Mouse (Mus musculus): Measurements from ENCODE around the gene Treml1. TPM values are rescaled to one million over a fixed set of nuclear protein-coding genes. Genes with fewer than 3 reads are reported as not detected.
A peak's percentile ranks its signal among the peaks of the same experiment; 100 is the strongest.

The Treml1 gene
- total and polyA plus RNA-seq, 2 experiments from 2014 or later: 0.57 TPM; not detected in 1

DNA sequence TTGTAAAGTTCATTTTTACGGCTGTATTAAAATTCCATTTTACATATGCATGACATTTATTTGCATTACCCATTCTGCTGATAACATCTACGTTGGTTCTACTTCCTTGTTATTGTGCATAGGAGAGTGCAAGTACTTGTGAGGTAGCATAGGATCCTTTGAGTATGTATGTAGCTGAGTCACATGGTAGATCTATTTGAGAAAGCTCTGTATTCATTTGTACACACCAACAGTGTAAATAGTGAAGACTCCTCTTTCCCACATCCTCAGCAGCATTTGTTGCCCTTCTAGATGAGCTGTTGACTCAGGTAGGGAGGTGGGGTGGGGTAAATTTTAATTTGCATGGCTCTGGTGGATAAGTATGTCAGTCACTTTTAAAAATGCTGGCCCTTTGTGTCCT, 44.1 kb downstream of the Treml1 start:
- Histone ChIP-seq H3K36me3 (replicated peaks; ENCODE audit: control insufficient read depth, insufficient read depth, low read length) (peaks cover 16% of the 10 kb centered on the region), H3K27ac (ENCODE audit: low read depth) (no peak overlapping the region)
- WGBS: 87% methylated on average over 2 of the region's 2 CpGs

DNA sequence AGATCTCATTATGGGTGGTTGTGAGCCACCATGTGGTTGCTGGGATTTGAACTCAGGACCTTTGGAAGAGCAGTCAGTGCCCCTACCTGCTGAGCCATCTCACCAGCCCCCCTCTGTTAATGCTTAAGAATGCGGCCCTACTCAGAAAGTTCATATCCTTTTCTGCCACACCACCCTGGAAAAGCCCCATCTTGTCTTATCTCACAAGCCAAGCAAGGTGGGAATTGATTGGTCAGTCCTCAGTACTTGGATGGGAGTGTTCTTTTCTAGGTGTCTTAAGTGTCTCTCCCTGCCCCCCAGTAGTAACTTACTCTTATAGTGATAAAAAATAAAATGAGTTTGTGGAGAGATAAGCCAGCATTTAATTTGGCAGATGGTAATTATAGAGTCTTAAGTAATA, 45.0 kb downstream of the Treml1 start:
- Histone ChIP-seq H3K4me1 (ENCODE audit: control insufficient read depth, insufficient read depth) (peaks cover 30% of the 10 kb centered on the region), H3K9ac (replicated peaks; ENCODE audit: low read depth, low read length) (no peak overlapping the region), H3K9me3 (replicated peaks; ENCODE audit: control insufficient read depth, low read length) (no peaks in the 10 kb centered on the region), H3K27ac (ENCODE audit: low read depth) (no peak overlapping the region), H3K4me2 (ENCODE audit: low read depth, low read length) (no peak overlapping the region), H3K4me3 (ENCODE audit: low read depth, low read length) (no peak overlapping the region), H3K36me3 (replicated peaks; ENCODE audit: control insufficient read depth, insufficient read depth, low read length) (peaks cover 7% of the 10 kb centered on the region), H3K27me3 (ENCODE audit: control insufficient read depth, insufficient read depth, low read length) (no peaks in the 10 kb centered on the region)
- ATAC-seq (ENCODE audit: insufficient read depth, low read depth) (no peak), DNase-seq (ENCODE audit: low spot score) (no peak)
- 69% methylated on average over 1 of the region's 1 CpGs for WGBS
- no peak for TF ChIP-seq CTCF (IDR thresholded peaks at IDR 0.05; ENCODE audit: low read depth)
- TF ChIP-seq EP300 (IDR thresholded peaks at IDR 0.05; ENCODE audit: low read depth): no peak

More for the DNA sequence above, 44.1 kb downstream of the Treml1 start:
- no peak overlapping the region for H3K4me2 ChIP-seq (ENCODE audit: low read depth, low read length)
- no peaks in the 10 kb centered on the region for H3K27me3 ChIP-seq (ENCODE audit: control insufficient read depth, insufficient read depth, low read length)
- DNase-seq (ENCODE audit: low spot score) (no peak), ATAC-seq (ENCODE audit: insufficient read depth, low read depth) (no peak)
- H3K4me1 ChIP-seq (ENCODE audit: control insufficient read depth, insufficient read depth): peaks cover 30% of the 10 kb centered on the region
- H3K4me3 ChIP-seq (ENCODE audit: low read depth, low read length): no peak overlapping the region
- H3K9ac ChIP-seq (replicated peaks; ENCODE audit: low read depth, low read length): no peak overlapping the region
- no peaks in the 10 kb centered on the region for H3K9me3 ChIP-seq (replicated peaks; ENCODE audit: control insufficient read depth, low read length)
- TF ChIP-seq EP300 (IDR thresholded peaks at IDR 0.05; ENCODE audit: low read depth): no peak
- TF ChIP-seq CTCF (IDR thresholded peaks at IDR 0.05; ENCODE audit: low read depth): no peak

DNA sequence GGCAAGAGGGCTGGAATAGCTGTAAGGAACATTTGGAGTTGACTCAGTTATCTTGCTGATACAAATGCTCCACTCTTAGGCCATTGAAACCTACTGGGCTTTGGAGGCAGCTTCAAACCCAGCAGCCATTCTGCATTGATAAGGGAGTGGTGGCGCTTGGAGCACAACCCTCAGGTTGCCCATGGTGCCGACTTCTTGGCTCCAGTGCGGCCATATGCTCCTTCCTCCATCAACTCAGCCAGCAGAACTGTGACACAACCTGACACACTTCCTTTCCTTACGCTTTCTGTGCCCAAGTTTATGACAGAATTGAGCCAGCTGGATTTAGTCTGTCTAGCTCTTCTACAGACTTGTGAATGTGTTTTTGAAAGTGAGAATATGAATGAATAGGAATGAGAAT, 47.4 kb downstream of the Treml1 start:
- Histone ChIP-seq H3K9ac (replicated peaks; ENCODE audit: low read depth, low read length) (no peak overlapping the region), H3K4me1 (ENCODE audit: control insufficient read depth, insufficient read depth) (peaks cover 31% of the 10 kb centered on the region), H3K4me2 (ENCODE audit: low read depth, low read length) (0 out of 2 replicates have a peak overlapping the region, but pooled peaks have one; percentile 78), H3K4me3 (ENCODE audit: low read depth, low read length) (no peak overlapping the region), H3K27me3 (ENCODE audit: control insufficient read depth, insufficient read depth, low read length) (no peaks in the 10 kb centered on the region), H3K9me3 (replicated peaks; ENCODE audit: control insufficient read depth, low read length) (no peaks in the 10 kb centered on the region), H3K36me3 (replicated peaks; ENCODE audit: control insufficient read depth, insufficient read depth, low read length) (no peaks in the 10 kb centered on the region), H3K27ac (ENCODE audit: low read depth) (0 out of 2 replicates have a peak overlapping the region, but pooled peaks have one; percentile 39)
- no peak for DNase-seq (ENCODE audit: low spot score)
- TF ChIP-seq EP300 (IDR thresholded peaks at IDR 0.05; ENCODE audit: low read depth): no peak
- TF ChIP-seq CTCF (IDR thresholded peaks at IDR 0.05; ENCODE audit: low read depth): no peak
- WGBS: 61% methylated on average over 4 of the region's 4 CpGs
- no peak for ATAC-seq (ENCODE audit: insufficient read depth, low read depth)

DNA sequence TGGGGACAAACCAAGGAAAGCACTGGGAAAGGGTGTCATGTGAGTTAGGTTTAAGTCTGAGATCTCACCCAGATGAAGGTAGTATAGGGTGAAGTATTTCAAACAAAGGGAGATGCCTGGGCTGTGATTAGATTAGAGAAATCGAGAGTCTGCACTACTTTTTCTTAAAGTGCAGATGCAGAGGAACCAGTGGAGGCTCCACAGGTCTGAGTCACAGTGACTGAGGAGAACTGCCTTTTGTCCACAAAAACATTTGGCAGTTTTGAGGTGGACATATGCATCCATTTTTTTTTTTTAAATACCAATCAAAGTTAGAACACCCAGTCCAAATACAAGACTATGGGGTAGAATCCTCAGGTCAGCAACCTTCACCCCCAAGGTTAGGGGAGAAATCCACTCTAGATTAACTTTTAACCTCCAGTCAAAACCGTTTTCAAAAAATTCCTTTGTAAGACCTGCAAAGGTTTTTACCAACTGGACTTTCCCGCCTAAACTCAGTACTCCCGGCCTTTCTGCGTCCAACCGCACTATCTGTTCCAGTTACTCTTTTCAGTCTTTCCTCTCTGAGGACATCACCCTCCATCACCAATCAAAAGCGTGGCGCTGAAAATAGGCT, 48.3 kb downstream of the Treml1 start:
- TF ChIP-seq EP300 (IDR thresholded peaks at IDR 0.05; ENCODE audit: low read depth): no peak
- TF ChIP-seq CTCF (IDR thresholded peaks at IDR 0.05; ENCODE audit: low read depth): no peak
- Histone ChIP-seq H3K4me1 (ENCODE audit: control insufficient read depth, insufficient read depth) (peaks cover 31% of the 10 kb centered on the region), H3K4me2 (ENCODE audit: low read depth, low read length) (peak overlapping the region; percentile 78), H3K9me3 (replicated peaks; ENCODE audit: control insufficient read depth, low read length) (no peaks in the 10 kb centered on the region), H3K36me3 (replicated peaks; ENCODE audit: control insufficient read depth, insufficient read depth, low read length) (0 out of 2 replicates have a peak, but pooled peaks cover 3% of the 10 kb centered on the region), H3K4me3 (ENCODE audit: low read depth, low read length) (peak overlapping the region; percentile 87), H3K27me3 (ENCODE audit: control insufficient read depth, insufficient read depth, low read length) (no peaks in the 10 kb centered on the region), H3K27ac (ENCODE audit: low read depth) (peak overlapping the region; percentile 99), H3K9ac (replicated peaks; ENCODE audit: low read depth, low read length) (peak overlapping the region; percentile 96)
- 4% methylated on average over 8 of the region's 8 CpGs for WGBS
- no peak for DNase-seq (ENCODE audit: low spot score)
- no peak for ATAC-seq (ENCODE audit: insufficient read depth, low read depth)

DNA sequence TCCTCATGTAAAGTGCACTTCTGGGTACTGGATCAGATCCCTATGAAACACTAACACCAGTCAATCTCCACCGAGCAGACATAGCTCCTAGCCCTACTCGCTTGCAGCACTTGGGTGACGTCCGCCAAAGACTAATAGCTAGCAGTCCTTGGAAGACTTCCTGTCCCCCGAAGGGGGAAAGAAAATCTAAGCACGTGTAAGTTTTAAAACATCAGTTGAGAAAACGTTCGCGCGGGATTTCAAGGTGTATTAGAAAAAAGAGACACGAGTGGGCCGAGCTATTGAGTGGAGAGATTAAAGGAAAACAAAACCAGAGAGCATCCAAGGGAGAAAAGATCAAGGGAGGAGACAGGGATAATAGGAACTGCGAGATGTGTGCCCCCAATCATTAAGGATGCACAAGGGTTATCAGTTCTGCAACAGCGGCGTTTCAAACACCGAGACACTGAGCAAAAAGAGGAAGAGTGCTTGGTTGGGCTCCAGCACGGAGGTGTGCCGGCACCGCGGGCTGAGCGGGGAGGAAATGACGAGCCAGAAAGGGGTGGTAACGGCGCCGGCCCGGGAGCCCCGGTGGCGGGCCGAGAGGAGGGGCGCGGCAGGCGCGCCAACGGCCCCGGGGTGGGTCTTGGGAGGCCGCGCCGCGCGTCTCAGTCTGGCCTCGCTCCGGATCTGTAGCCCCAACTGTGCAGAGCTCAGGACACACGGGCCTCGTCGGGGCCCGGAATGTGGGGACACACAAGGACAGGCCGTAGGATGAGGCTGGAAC, 49.0 kb downstream of the Treml1 start:
- WGBS: under 1% methylated on average over 46 of the region's 47 CpGs
- peaks cover 31% of the 10 kb centered on the region for H3K4me1 ChIP-seq (ENCODE audit: control insufficient read depth, insufficient read depth)
- H3K36me3 ChIP-seq (replicated peaks; ENCODE audit: control insufficient read depth, insufficient read depth, low read length): 0 out of 2 replicates have a peak, but pooled peaks cover 6% of the 10 kb centered on the region
- H3K27ac ChIP-seq (ENCODE audit: low read depth): peak overlapping the region; percentile 99
- TF ChIP-seq EP300 (IDR thresholded peaks at IDR 0.05; ENCODE audit: low read depth) (no peak), CTCF (IDR thresholded peaks at IDR 0.05; ENCODE audit: low read depth) (no peak)
- peak; percentile 71 for DNase-seq (ENCODE audit: low spot score)
- H3K9me3 ChIP-seq (replicated peaks; ENCODE audit: control insufficient read depth, low read length): no peaks in the 10 kb centered on the region
- peak overlapping the region; percentile 96 for H3K9ac ChIP-seq (replicated peaks; ENCODE audit: low read depth, low read length)
- peak overlapping the region; percentile 78 for H3K4me2 ChIP-seq (ENCODE audit: low read depth, low read length)
- H3K27me3 ChIP-seq (ENCODE audit: control insufficient read depth, insufficient read depth, low read length): no peaks in the 10 kb centered on the region
- H3K4me3 ChIP-seq (ENCODE audit: low read depth, low read length): peak overlapping the region; percentile 87
- ATAC-seq (ENCODE audit: insufficient read depth, low read depth): peak; percentile 28

Data from heart, postnatal 0 days (tissue).